Mouse (Mus musculus): ENCODE results near the gene Card11. TPM values are rescaled to one million over a fixed set of nuclear protein-coding genes. Genes with fewer than 3 reads are reported as not detected.
A peak's percentile ranks its signal among the peaks of the same experiment; 100 is the strongest.

Gene Card11
- polyA plus RNA-seq (2016; fragmentation: Nextera tagmentation; extraction: Ambion mirVana): not detected in 2 replicates

- H3K4me3 ChIP-seq: no peak within 1 kb of the TSS
- 71% methylated on average over 10 of the region's 10 CpGs for WGBS
- 0 out of 2 replicates have a peak, but pooled peaks cover 3% of the 10 kb centered on the region for H3K9me3 ChIP-seq (replicated peaks)
- ATAC-seq (ENCODE audit: low FRiP score): no peak
- H3K36me3 ChIP-seq: no peaks in the 10 kb centered on the region
- H3K4me2 ChIP-seq (replicated peaks): no peak within 1 kb of the TSS
- H3K27ac ChIP-seq: no peak within 1 kb of the TSS
- no peaks in the 10 kb centered on the region for H3K27me3 ChIP-seq
- no peaks in the 10 kb centered on the region for H3K4me1 ChIP-seq
- no peak within 1 kb of the TSS for H3K9ac ChIP-seq
These were observed at the start of gene Card11 for GRCm38 (mm10) chr5:141000349-141000748. Gene Card11 (minus strand): TSS chr5:141000582.

GRCm38 (mm10) chr5:141047651-141048218 lies 47.4 kb upstream of the Card11 start:
- no peaks in the 10 kb centered on the region; the same call in 1 of the 2 replicates for H3K27me3 ChIP-seq
- no peak overlapping the region for H3K27ac ChIP-seq
- H3K4me3 ChIP-seq: no peak overlapping the region
- no peaks in the 10 kb centered on the region for H3K36me3 ChIP-seq
- peak overlapping the region; percentile 13; the same call in 1 of the 2 replicates for H3K9ac ChIP-seq
- H3K9me3 ChIP-seq (replicated peaks): peaks cover 11% of the 10 kb centered on the region; the same call in 1 of the 2 replicates
- H3K4me2 ChIP-seq (replicated peaks): no peak overlapping the region
- WGBS: 67% methylated on average over 13 of the region's 13 CpGs
- H3K4me1 ChIP-seq: peaks cover 4% of the 10 kb centered on the region; the same call in 1 of the 2 replicates
- ATAC-seq (ENCODE audit: low FRiP score): no peak

GRCm38 (mm10) chr5:141044976-141045375 lies 44.6 kb upstream of the Card11 start:
- 89% methylated on average over 9 of the region's 9 CpGs for WGBS
- Histone ChIP-seq H3K36me3 (no peaks in the 10 kb centered on the region), H3K27ac (no peak overlapping the region), H3K9ac (no peak overlapping the region), H3K9me3 (replicated peaks) (no peaks in the 10 kb centered on the region), H3K4me2 (replicated peaks) (no peak overlapping the region), H3K4me3 (no peak overlapping the region), H3K4me1 (peaks cover 4% of the 10 kb centered on the region; the same call in 1 of the 2 replicates), H3K27me3 (no peaks in the 10 kb centered on the region; the same call in 1 of the 2 replicates)
- ATAC-seq (ENCODE audit: low FRiP score): no peak

- Histone ChIP-seq H3K27ac (no peak overlapping the region), H3K4me2 (replicated peaks) (no peak overlapping the region), H3K9ac (no peak overlapping the region), H3K4me1 (peaks cover 4% of the 10 kb centered on the region; the same call in 1 of the 2 replicates), H3K27me3 (no peaks in the 10 kb centered on the region; the same call in 1 of the 2 replicates), H3K9me3 (replicated peaks) (no peaks in the 10 kb centered on the region), H3K4me3 (no peak overlapping the region), H3K36me3 (no peaks in the 10 kb centered on the region)
- WGBS: 66% methylated on average over 19 of the region's 19 CpGs
- ATAC-seq (ENCODE audit: low FRiP score): no peak
These were observed 43.5 kb upstream of the Card11 start for GRCm38 (mm10) chr5:141043654-141044447.

GRCm38 (mm10) chr5:141042406-141042805 lies 42.0 kb upstream of the Card11 start:
- no peak overlapping the region for H3K27ac ChIP-seq
- no peaks in the 10 kb centered on the region for H3K36me3 ChIP-seq
- no peak overlapping the region for H3K9ac ChIP-seq
- H3K27me3 ChIP-seq: no peaks in the 10 kb centered on the region; the same call in 1 of the 2 replicates
- ATAC-seq (ENCODE audit: low FRiP score): no peak
- H3K4me1 ChIP-seq: no peaks in the 10 kb centered on the region
- H3K4me3 ChIP-seq: no peak overlapping the region
- no peak overlapping the region for H3K4me2 ChIP-seq (replicated peaks)
- H3K9me3 ChIP-seq (replicated peaks): no peaks in the 10 kb centered on the region
- 86% methylated on average over 4 of the region's 4 CpGs for WGBS

- H3K4me1 ChIP-seq: peaks cover under 1% of the 10 kb centered on the region; the same call in 1 of the 2 replicates
- no peak overlapping the region for H3K9ac ChIP-seq
- no peaks in the 10 kb centered on the region for H3K36me3 ChIP-seq
- H3K4me2 ChIP-seq (replicated peaks): no peak overlapping the region
- no peaks in the 10 kb centered on the region; the same call in 1 of the 2 replicates for H3K27me3 ChIP-seq
- no peak for ATAC-seq (ENCODE audit: low FRiP score)
- no peak overlapping the region for H3K4me3 ChIP-seq
- 44% methylated on average over 9 of the region's 9 CpGs for WGBS
- no peak overlapping the region for H3K27ac ChIP-seq
- no peaks in the 10 kb centered on the region for H3K9me3 ChIP-seq (replicated peaks)
These were observed 40.5 kb upstream of the Card11 start for GRCm38 (mm10) chr5:141040846-141041245.

GRCm38 (mm10) chr5:141038342-141038741 lies 38.0 kb upstream of the Card11 start:
- no peak overlapping the region for H3K9ac ChIP-seq
- no peak overlapping the region for H3K4me2 ChIP-seq (replicated peaks)
- no peaks in the 10 kb centered on the region; the same call in 1 of the 2 replicates for H3K27me3 ChIP-seq
- H3K27ac ChIP-seq: no peak overlapping the region
- H3K36me3 ChIP-seq: no peaks in the 10 kb centered on the region
- no peak for ATAC-seq (ENCODE audit: low FRiP score)
- WGBS: 64% methylated on average over 1 of the region's 1 CpGs
- no peaks in the 10 kb centered on the region for H3K9me3 ChIP-seq (replicated peaks)
- peaks cover 3% of the 10 kb centered on the region; the same call in 1 of the 2 replicates for H3K4me1 ChIP-seq
- H3K4me3 ChIP-seq: no peak overlapping the region

GRCm38 (mm10) chr5:141035346-141035745 lies 35.0 kb upstream of the Card11 start:
- H3K9me3 ChIP-seq (replicated peaks): no peaks in the 10 kb centered on the region
- H3K27me3 ChIP-seq: no peaks in the 10 kb centered on the region
- WGBS: 88% methylated on average over 6 of the region's 6 CpGs
- H3K27ac ChIP-seq: no peak overlapping the region
- H3K36me3 ChIP-seq: no peaks in the 10 kb centered on the region
- H3K4me3 ChIP-seq: no peak overlapping the region
- no peak overlapping the region for H3K4me2 ChIP-seq (replicated peaks)
- peaks cover 3% of the 10 kb centered on the region; the same call in 1 of the 2 replicates for H3K4me1 ChIP-seq
- no peak overlapping the region for H3K9ac ChIP-seq
- no peak for ATAC-seq (ENCODE audit: low FRiP score)

GRCm38 (mm10) chr5:141034301-141034700 lies 33.9 kb upstream of the Card11 start:
- Histone ChIP-seq H3K27me3 (no peaks in the 10 kb centered on the region), H3K4me2 (replicated peaks) (no peak overlapping the region), H3K9me3 (replicated peaks) (no peaks in the 10 kb centered on the region), H3K4me3 (no peak overlapping the region), H3K4me1 (peaks cover 3% of the 10 kb centered on the region; the same call in 1 of the 2 replicates), H3K9ac (no peak overlapping the region), H3K27ac (no peak overlapping the region), H3K36me3 (no peaks in the 10 kb centered on the region)
- ATAC-seq (ENCODE audit: low FRiP score): no peak
- WGBS: 73% methylated on average over 3 of the region's 3 CpGs

GRCm38 (mm10) chr5:141033001-141033400 lies 32.6 kb upstream of the Card11 start:
- Histone ChIP-seq H3K27ac (no peak overlapping the region), H3K36me3 (no peaks in the 10 kb centered on the region), H3K4me2 (replicated peaks) (no peak overlapping the region), H3K9me3 (replicated peaks) (no peaks in the 10 kb centered on the region), H3K9ac (no peak overlapping the region), H3K27me3 (no peaks in the 10 kb centered on the region), H3K4me1 (peaks cover 3% of the 10 kb centered on the region; the same call in 1 of the 2 replicates), H3K4me3 (no peak overlapping the region)
- no peak for ATAC-seq (ENCODE audit: low FRiP score)
- 87% methylated on average over 1 of the region's 1 CpGs for WGBS

GRCm38 (mm10) chr5:141029364-141029763 lies 29.0 kb upstream of the Card11 start:
- Histone ChIP-seq H3K9me3 (replicated peaks) (no peaks in the 10 kb centered on the region; the same call in 1 of the 2 replicates), H3K9ac (no peak overlapping the region), H3K36me3 (no peaks in the 10 kb centered on the region), H3K4me1 (no peaks in the 10 kb centered on the region), H3K4me3 (no peak overlapping the region), H3K27ac (no peak overlapping the region), H3K27me3 (0 out of 2 replicates have a peak, but pooled peaks cover 3% of the 10 kb centered on the region), H3K4me2 (replicated peaks) (no peak overlapping the region)
- WGBS: 92% methylated on average over 2 of the region's 2 CpGs
- no peak for ATAC-seq (ENCODE audit: low FRiP score)

- no peak overlapping the region for H3K27ac ChIP-seq
- H3K4me3 ChIP-seq: no peak overlapping the region
- no peaks in the 10 kb centered on the region for H3K4me1 ChIP-seq
- no peak overlapping the region for H3K9ac ChIP-seq
- no peak for ATAC-seq (ENCODE audit: low FRiP score)
- H3K27me3 ChIP-seq: 0 out of 2 replicates have a peak, but pooled peaks cover 3% of the 10 kb centered on the region
- H3K9me3 ChIP-seq (replicated peaks): peaks cover 12% of the 10 kb centered on the region
- WGBS: 89% methylated on average over 3 of the region's 3 CpGs
- no peaks in the 10 kb centered on the region for H3K36me3 ChIP-seq
- H3K4me2 ChIP-seq (replicated peaks): no peak overlapping the region
These were observed 25.3 kb upstream of the Card11 start for GRCm38 (mm10) chr5:141025635-141026034.

All from hindbrain, embryonic 12.5 days (tissue).